Mouse (Mus musculus) right cerebral cortex, postnatal 4 days (tissue): ENCODE measurements around the gene Col10a1.
A peak's percentile ranks its signal among the peaks of the same experiment; 100 is the strongest.
"Not testable (repeated sequence)": the region's sequence is repeated elsewhere in the genome, so short reads cannot be mapped to it uniquely, and the experiment has no call there.

ENCODE experiments used
- DNase-seq: peaks from one replicate; pipeline ENCODE4 v3.0.0-alpha.2; 2022

Col10a1 gene

GRCm38 (mm10) chr10:34389681-34390080 lies at the start of gene Col10a1:
Col10a1 (plus strand) TSS chr10:34389981.
- DNase-seq = no peak

DNA sequence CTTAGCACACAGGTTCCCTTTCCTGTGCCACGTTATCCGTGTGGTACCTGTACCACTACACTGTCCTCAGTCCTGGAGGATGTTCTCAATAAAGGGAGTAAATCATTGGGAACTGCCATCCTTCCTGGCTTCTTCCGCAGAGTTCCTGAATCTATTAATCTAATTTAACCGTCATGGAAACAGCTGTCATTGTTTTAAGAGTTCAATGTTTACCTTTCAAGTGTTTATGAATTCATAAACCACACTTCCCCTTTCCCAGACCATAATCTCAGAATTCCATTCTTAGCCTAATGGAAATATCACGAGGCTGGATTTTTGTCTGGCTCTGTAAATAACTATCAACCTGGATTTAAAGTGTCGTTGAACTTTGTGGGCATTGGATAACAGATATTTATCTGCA lies 48.8 kb upstream of the Col10a1 start:
- no peak for DNase-seq

- no peak for DNase-seq
Observed at GRCm38 (mm10) chr10:34341886-34342285, 47.9 kb upstream of the Col10a1 start.

- DNase-seq = no peak
Observed at GRCm38 (mm10) chr10:34352166-34352565, 37.6 kb upstream of the Col10a1 start.

GRCm38 (mm10) chr10:34358263-34358662 lies 31.5 kb upstream of the Col10a1 start:
- DNase-seq = no peak

GRCm38 (mm10) chr10:34363756-34364155 lies 26.0 kb upstream of the Col10a1 start:
- no peak for DNase-seq

DNA sequence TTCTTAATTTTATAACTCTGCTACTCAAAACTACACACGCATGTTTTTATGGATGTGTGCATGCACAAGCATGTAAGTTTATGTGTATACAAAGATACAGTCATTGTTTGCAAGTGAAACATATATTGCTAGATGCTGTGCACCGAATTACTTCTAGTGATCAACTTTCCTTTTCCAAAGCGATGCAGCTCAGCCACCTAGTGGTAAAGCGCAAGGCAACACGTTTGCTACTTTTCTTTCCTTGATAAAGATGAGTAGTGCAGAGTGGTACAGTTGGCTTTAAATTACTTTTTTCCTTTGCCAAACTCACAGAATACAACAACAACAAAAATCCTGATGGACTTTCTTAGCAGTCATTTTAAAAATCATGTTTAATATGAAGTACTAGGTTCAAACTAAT lies 21.6 kb upstream of the Col10a1 start:
- no peak for DNase-seq

- DNase-seq = no peak
Observed at GRCm38 (mm10) chr10:34373332-34373731, 16.4 kb upstream of the Col10a1 start.

GRCm38 (mm10) chr10:34385636-34386035 lies 4.1 kb upstream of the Col10a1 start:
- no peak for DNase-seq

DNA sequence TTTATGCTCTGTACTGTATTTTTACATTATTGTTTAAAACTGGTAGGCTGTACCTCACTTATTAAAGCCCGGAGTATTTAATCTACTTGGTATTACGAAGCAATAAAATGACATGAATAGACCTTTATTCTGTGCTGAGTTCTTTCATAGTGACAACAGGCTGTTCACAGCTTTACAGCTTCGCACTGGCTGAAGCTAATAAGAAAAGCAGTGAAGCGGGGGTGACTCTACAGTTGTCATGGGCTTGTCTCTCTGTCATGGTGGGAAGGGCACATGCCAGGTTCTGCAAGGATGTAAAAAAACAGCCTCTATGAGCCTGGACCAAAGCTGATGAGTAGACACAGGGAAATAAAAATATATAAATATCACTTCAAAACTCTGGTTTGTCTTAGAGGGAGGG lies 7.2 kb downstream of the Col10a1 start:
- no peak for DNase-seq

DNA sequence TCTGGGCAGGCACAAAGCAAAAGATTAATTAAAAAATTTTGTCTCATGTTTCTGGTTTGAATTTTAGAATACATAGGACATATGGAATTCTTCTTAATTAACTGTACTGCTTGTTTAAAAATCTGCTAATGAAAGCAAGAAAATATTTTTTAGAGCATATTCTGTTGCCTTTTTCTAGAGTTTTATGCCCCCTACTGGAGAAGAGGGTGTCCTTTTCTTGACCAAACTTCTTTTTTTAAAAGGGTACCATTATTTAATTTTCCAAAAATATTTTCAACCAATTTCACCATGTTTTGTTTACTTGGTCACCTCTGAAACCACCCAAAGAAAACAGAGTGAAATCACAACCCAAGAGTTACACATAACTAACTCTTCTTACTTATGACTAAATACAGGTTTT lies 9.5 kb downstream of the Col10a1 start:
- DNase-seq = no peak

- DNase-seq = peak; percentile 88
Observed at GRCm38 (mm10) chr10:34418204-34418756, 28.5 kb downstream of the Col10a1 start, which contains the start of gene Nt5dc1. Nt5dc1 (minus strand) TSS chr10:34418552.

DNA sequence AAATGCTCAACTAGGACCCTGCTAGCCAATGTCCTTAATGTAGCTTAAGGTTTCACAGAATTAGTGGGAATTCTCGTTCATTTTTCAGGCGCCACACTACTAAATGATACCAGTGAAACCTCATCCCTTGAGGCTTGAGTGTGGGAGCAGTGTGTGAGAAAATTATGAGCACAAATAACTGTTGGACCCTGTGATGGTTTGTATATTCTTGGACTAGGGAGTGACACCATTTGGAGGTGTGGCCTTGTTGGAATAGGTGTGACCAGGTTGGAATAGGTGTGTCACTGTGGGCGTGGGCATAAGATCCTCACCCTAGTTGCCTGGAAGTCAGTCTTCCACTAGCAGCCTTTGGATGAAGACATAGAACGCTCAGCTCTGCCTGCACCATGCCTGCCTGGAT lies 29.0 kb downstream of the Col10a1 start:
- DNase-seq = not testable (repeated sequence)

- DNase-seq = no peak
Observed at GRCm38 (mm10) chr10:34431783-34432182, 42.0 kb downstream of the Col10a1 start.

DNA sequence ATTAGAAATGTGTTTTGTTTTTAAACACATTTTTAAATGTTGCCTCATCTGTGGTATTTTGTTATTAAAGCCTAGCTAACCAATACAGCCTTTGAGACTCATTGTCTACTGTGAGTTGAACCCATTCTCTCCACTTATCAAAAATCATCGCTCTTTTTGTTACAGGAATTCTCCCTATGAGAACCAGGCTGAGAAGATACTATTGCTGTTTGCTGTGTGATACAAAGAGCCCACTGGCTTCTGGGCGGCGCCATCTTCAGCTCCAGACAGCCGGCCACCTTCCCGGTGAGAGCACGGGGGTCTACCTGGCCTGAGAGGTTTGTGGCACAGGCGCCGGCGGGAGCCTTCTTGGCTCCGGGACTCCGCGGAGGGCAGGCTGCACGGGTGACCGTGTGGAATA lies 44.4 kb downstream of the Col10a1 start:
- DNase-seq = not testable (repeated sequence)
